Mouse (Mus musculus) left cerebral cortex, postnatal 36 days (tissue): ENCODE measurements around the gene Serinc1. TPM values are rescaled to one million over a fixed set of nuclear protein-coding genes. Genes with fewer than 3 reads are reported as not detected.
A peak's percentile ranks its signal among the peaks of the same experiment; 100 is the strongest.

Experiments
- DNase-seq, 2 experiments: peaks; one replicate each; pipeline ENCODE4 v3.0.0; 2021 to 2022; ENCODE audit warnings: low spot score in 2 of 2, mixed read lengths in 1 of 2
- intact Hi-C: fragments of 180-260 bp; cut with DNase I; formaldehyde crosslinking; loops from one replicate; pipeline ENCODE4 v1.15.1; 2025
- total RNA-seq, 2 experiments: library from RNA; stranded (reverse); gene quantifications; 2 replicates each; pipeline ENCODE4 v1.2.3; 2021

Serinc1 gene
- total RNA-seq, 2 experiments from 2014 or later: 965 to 1,014 TPM

DNA sequence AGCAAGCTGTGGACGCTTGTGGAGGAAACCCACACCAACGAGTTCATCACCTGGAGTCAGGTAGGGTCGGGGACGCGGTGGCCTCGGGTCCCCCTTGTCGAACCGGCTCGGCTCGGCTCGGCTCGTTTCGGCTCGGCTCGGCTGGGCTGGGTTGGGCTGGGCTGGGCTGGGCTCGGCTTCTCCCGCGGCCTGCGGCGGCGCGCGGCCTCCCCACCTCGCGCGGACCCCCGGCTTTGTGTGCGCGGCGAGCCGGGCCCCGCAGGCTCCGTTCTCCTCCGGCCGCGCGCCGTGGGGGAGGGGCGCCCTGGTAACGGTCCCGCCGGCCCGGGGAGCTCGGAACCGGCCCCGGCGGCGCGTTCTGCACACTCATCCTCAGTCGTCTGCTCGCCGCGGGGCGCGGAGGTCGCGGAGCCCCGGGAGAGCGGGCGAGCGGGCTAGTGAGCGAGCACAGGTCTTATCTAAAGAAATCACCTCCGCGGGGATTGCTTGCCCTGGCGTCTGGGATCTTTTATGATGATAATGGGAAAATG lies 45.7 kb downstream of the Serinc1 start:
- intact Hi-C loops: loop anchor here (1.0 kb wide), 1 partner anchor 46 kb away; the partner anchor contains the start of gene Serinc1

DNA sequence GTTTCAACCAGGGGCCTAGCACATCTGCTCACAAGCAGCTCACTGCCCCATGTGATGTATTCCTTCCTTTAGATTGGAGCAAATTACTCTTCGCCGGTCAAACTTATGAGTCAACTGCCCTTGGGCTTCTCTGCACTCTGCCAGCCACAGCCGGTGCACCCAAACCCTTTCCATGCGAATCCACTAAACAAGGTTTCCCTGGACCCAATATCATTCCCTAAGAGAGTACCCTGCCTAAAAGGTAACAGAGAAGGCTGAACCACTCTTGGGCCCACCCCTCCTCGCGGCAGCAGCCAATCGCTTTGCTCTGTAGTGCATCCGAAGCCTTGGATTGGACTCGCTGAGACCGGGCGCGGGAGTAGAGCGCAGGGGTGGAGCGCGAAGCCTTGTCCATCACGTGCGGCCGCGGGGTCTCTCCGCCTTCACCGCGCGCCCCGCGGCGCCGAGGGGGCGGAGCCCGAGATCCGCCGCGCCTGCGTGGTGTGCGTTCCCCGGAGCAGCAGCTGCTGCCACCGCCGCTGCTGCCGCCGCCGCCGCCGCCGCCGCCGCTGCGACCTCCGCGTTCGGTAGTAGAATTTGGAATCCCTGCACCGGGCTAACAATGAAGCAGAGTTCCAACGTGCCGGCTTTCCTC lies 46.3 kb downstream of the Serinc1 start, which contains the start of gene Hsf2:
Gene Hsf2 (plus strand): TSS at position 478 of the 634 bp plus-strand sequence.
- DNase-seq: peak; percentile 95 to 98
- intact Hi-C loops: loop anchor here (1.0 kb wide), 1 partner anchor 46 kb away; the partner anchor contains the start of gene Serinc1

More for the DNA sequence above, 45.7 kb downstream of the Serinc1 start:
- no peak for DNase-seq

DNA sequence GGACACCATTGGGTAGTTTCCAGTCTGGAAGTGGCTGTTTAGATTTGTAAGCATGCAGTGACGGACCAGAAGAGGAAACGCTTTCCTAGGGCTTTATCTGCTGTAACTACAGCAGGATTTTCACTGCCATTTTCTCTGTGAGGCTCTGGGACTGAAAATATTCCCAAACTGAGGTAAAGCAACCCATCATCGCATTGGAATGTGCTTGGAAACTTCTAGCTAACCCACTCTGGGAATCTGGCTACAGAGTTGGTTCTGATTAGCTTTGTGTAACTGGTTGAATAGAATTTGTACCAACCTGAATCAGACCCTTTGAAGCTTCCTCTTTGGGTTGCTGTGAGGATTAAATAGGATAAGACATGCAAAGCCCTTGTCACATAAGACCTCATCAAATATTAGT lies 47.6 kb downstream of the Serinc1 start:
- intact Hi-C loops: no loop called here

DNA sequence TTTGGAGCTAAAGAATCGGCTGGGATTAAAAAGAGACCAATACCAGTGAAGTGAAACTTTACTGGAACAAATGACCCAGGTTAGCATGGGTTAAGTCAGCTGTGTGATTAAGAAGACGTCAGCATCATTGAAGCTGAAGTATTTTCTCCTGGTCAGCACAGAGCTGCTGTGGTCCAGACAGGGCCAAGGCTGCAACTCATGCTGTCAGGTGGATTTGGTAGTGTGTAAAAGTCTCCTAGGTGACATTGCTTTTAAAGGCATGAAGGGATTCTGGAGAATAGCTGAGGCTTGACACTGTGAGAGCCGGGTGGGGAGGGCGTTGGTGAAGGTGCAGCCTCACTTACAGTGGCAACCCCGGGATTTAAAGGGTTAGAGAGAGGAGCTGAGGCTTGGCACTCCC lies 50.6 kb downstream of the Serinc1 start:
- intact Hi-C loops: no loop called here
- no peak for DNase-seq

More for the DNA sequence above, 47.6 kb downstream of the Serinc1 start:
- DNase-seq: no peak

DNA sequence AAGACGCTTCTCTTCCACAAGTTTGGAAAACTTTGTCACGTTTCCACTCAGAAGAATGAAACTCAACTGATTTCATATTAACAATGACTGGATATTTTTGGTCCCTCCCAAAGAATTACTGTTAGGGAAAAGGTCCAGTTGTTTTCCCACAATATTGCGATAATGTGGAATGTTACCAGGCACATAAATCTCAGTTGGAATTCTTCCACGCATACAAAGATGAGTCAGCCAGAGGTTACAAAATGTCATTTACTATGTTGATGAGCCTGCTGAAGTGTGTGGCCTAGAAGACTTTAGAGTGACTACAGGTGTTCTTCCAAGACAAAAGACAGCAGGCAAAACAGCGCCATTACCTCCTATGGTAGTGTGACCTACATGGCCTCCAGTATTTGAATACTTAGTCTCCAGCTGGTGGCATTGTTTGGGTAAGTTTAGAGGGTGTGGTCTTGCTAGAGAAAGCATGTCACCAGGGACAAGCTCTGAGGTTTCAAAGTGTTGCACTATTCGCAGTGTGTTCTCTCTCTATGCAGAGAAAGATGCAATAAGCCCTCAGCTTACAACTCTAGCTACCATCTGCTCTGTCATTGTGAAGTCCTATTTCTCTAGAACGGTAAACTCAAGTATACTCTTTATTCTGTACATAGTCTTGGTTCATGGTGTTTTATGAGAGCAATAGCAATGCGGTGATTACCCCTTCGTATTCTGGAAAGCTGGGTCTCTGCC lies 55.0 kb downstream of the Serinc1 start:
- no peak for DNase-seq
- intact Hi-C loops: no loop called here

Other genes with a start within 250 kb of the Serinc1 start
- gene Hsf2, start 46.1 kb downstream of the Serinc1 start, total RNA-seq: 10 to 100 TPM; 26.6 to 33.7 TPM
- 10 to 100 TPM in 1 of 2 experiments, 1 to 10 TPM in 1; 9.7 to 13.1 TPM for gene Pkib, start 99.5 kb upstream of the Serinc1 start, total RNA-seq